Mouse (Mus musculus) monocyte, adult 5-6 weeks (primary cell): Measurements from ENCODE around the gene Myl6. TPM values are rescaled to one million over a fixed set of nuclear protein-coding genes. Genes with fewer than 3 reads are reported as not detected.
"Not testable (repeated sequence)": the region's sequence is repeated elsewhere in the genome, so short reads cannot be mapped to it uniquely, and the experiment has no call there.

Source experiments
- ATAC-seq: fragments of 153-309, 156-312 bp; replicated peaks from 2 replicates; pipeline ENCODE4 v1.8.0; 2017; ENCODE audit warnings: mild to moderate bottlenecking; ENCODE audit not compliant: low TSS enrichment, insufficient number of reproducible peaks, severe bottlenecking, poor library complexity, low FRiP score
- total RNA-seq: library from RNA; stranded (forward); fragments of 200-1000, 200-491, 200-594 nt; gene quantifications from 3 replicates; pipeline ENCODE4 v1.2.3, GENCODE M21; 2017

Gene Myl6
- total RNA-seq, 1 experiment from 2014 or later, result 2,315 TPM

GRCm38 (mm10) chr10:128492633-128493311 is 1.2 kb downstream of the Myl6 start:
- ATAC-seq, result no peak

- ATAC-seq, result not testable (repeated sequence)
These were observed 1.9 kb downstream of the Myl6 start for GRCm38 (mm10) chr10:128492051-128492450.

- ATAC-seq, result no peak
These were observed 2.5 kb downstream of the Myl6 start for GRCm38 (mm10) chr10:128491495-128491894.

GRCm38 (mm10) chr10:128490912-128491311 is 3.0 kb downstream of the Myl6 start:
- ATAC-seq, result no peak

GRCm38 (mm10) chr10:128490232-128490631 is 3.7 kb downstream of the Myl6 start:
- ATAC-seq, result no peak

- no peak for ATAC-seq
These were observed 4.2 kb downstream of the Myl6 start for GRCm38 (mm10) chr10:128489785-128490184.

GRCm38 (mm10) chr10:128489380-128489779 is 4.6 kb downstream of the Myl6 start:
- ATAC-seq, result peak; percentile 45

GRCm38 (mm10) chr10:128488776-128489175 is 5.2 kb downstream of the Myl6 start:
- no peak for ATAC-seq

GRCm38 (mm10) chr10:128487861-128488712 is 5.9 kb downstream of the Myl6 start:
- no peak for ATAC-seq

- ATAC-seq, result no peak
These were observed 7.6 kb downstream of the Myl6 start for GRCm38 (mm10) chr10:128486370-128486769.

GRCm38 (mm10) chr10:128474366-128474765 is 19.6 kb downstream of the Myl6 start:
- no peak for ATAC-seq

- ATAC-seq, result no peak
These were observed 33.7 kb downstream of the Myl6 start for GRCm38 (mm10) chr10:128460270-128460630.

- no peak for ATAC-seq
These were observed 34.3 kb downstream of the Myl6 start for GRCm38 (mm10) chr10:128459409-128460269.

GRCm38 (mm10) chr10:128458719-128459408 is 35.1 kb downstream of the Myl6 start, which contains the start of gene Smarcc2:
Gene Smarcc2 (plus strand): TSS chr10:128459248.
- ATAC-seq, result 0 out of 2 replicates have a peak, but pooled peaks have one; percentile 35

- ATAC-seq, result peak; percentile 34; the same call in 1 of the 2 replicates
These were observed 35.6 kb downstream of the Myl6 start for GRCm38 (mm10) chr10:128458348-128458718.

- no peak for ATAC-seq
These were observed 36.3 kb downstream of the Myl6 start for GRCm38 (mm10) chr10:128457676-128458075.

GRCm38 (mm10) chr10:128455280-128455679 is 38.7 kb downstream of the Myl6 start:
- peak; percentile 56 for ATAC-seq

GRCm38 (mm10) chr10:128454471-128454870 is 39.5 kb downstream of the Myl6 start:
- no peak for ATAC-seq
